Mouse (Mus musculus): Measurements from ENCODE around the gene Gtf2ird1. TPM values are rescaled to one million over a fixed set of nuclear protein-coding genes. Genes with fewer than 3 reads are reported as not detected.

Gene Gtf2ird1
- polyA plus RNA-seq, 1 experiment from 2014 or later: 51.8 TPM

DNA sequence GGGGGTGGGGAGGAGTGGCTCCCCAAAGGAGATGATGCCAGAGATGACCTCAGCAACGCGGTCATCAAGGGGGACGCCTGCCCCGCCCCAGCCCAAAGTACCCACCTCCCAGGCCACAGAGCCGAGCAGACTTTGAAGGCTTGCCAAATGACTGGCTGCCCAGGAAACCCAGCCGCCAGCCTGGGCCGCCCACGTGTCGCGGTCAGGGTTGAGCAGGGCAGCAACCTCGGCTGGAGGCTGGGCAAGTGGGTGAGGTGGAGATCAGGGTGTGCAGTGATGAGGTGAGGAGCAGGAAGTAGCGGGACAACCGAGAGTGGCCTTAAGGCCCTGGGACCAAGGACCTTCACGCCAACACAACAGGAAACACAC is 19.1 kb downstream of the Gtf2ird1 start:
- H3K4me2 ChIP-seq: no peak overlapping the region
- ATAC-seq (replicated peaks; ENCODE audit: low FRiP score): no peak
- H3K4me3 ChIP-seq (ENCODE audit: low read depth, low read length): no peak overlapping the region
- peaks cover 4% of the 10 kb centered on the region; the same call in 1 of the 2 replicates for H3K36me3 ChIP-seq (ENCODE audit: control insufficient read depth, insufficient read depth, low read length)
- no peaks in the 10 kb centered on the region for H3K9me3 ChIP-seq (ENCODE audit: control insufficient read depth, low read length)
- DNase-seq (ENCODE audit: low spot score): no peak
- no peak overlapping the region for H3K9ac ChIP-seq (ENCODE audit: low read depth, low read length)
- peaks cover 14% of the 10 kb centered on the region for H3K4me1 ChIP-seq (replicated peaks; ENCODE audit: control insufficient read depth, insufficient read depth, low read length)
- 76% methylated on average over 14 of the region's 14 CpGs for WGBS
- no peaks in the 10 kb centered on the region for H3K27me3 ChIP-seq (replicated peaks; ENCODE audit: control insufficient read depth, insufficient read depth, low read length)
- H3K27ac ChIP-seq (ENCODE audit: low read depth, low read length): no peak overlapping the region

DNA sequence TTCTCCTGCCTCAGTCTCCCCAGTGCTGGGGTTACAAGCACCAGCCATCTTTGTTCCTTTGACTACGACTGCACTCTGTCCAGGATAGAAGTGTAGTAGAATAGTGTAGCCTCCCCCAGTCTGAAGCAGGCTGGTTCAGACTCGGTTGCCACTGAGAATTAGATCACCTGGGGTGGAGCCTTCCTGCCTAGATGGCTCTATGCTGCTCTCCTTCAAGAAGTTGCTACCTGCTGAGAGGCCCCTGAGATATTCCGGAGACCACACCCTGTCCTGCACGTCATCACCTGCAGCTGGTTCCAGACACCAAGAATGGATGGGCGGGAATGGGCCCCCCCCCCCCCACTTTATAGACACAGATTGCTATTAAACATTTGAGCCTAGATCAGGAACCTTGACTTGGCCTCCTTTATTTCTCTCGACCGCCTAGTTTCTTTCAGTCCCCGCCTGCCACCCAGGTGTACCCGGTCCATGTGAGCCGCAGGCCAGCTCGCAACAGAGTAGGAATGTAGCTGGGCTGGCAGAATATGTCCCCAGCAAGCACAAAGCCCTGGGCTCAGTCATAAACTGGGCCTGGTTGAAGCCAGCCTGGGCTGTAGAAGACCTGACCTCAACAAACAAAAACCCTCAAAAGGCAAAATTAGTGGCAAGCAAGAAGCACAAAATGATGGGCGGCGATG is 19.6 kb downstream of the Gtf2ird1 start:
- WGBS: 92% methylated on average over 13 of the region's 13 CpGs
- Histone ChIP-seq H3K27me3 (replicated peaks; ENCODE audit: control insufficient read depth, insufficient read depth, low read length) (no peaks in the 10 kb centered on the region), H3K4me1 (replicated peaks; ENCODE audit: control insufficient read depth, insufficient read depth, low read length) (peaks cover 14% of the 10 kb centered on the region), H3K9me3 (ENCODE audit: control insufficient read depth, low read length) (no peaks in the 10 kb centered on the region), H3K27ac (ENCODE audit: low read depth, low read length) (no peak overlapping the region), H3K4me3 (ENCODE audit: low read depth, low read length) (no peak overlapping the region), H3K36me3 (ENCODE audit: control insufficient read depth, insufficient read depth, low read length) (peaks cover 4% of the 10 kb centered on the region; the same call in 1 of the 2 replicates), H3K4me2 (no peak overlapping the region), H3K9ac (ENCODE audit: low read depth, low read length) (no peak overlapping the region)
- no peak for ATAC-seq (replicated peaks; ENCODE audit: low FRiP score)
- no peak for DNase-seq (ENCODE audit: low spot score)

DNA sequence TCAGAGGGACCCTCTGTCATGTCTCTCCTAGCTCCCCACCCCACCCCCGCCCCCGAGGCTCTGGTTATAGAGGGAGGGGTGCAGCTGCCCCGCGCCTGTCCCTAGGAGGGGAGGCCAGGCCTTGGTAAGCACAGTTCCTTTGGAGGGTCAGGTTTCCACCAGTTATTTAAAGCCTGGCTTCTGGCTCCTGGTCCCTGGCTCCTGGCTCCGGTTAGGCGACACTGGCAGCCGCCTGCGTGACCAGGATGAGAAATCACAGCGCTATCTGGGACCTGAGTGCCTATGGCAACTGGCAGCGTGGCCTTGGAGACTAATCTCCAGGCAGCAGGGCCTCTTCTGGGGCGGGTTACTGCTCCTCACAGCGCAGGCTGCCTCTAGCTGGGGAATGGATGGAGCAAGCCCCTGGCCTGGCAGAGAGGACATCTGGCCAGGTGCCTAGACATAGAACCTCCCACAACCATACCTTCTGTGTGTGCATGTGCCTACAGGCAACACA is 20.6 kb downstream of the Gtf2ird1 start:
- H3K4me1 ChIP-seq (replicated peaks; ENCODE audit: control insufficient read depth, insufficient read depth, low read length): peaks cover 14% of the 10 kb centered on the region
- no peak for ATAC-seq (replicated peaks; ENCODE audit: low FRiP score)
- DNase-seq (ENCODE audit: low spot score): no peak
- no peak overlapping the region for H3K27ac ChIP-seq (ENCODE audit: low read depth, low read length)
- no peak overlapping the region for H3K9ac ChIP-seq (ENCODE audit: low read depth, low read length)
- peaks cover 4% of the 10 kb centered on the region; the same call in 1 of the 2 replicates for H3K36me3 ChIP-seq (ENCODE audit: control insufficient read depth, insufficient read depth, low read length)
- H3K9me3 ChIP-seq (ENCODE audit: control insufficient read depth, low read length): no peaks in the 10 kb centered on the region
- no peaks in the 10 kb centered on the region for H3K27me3 ChIP-seq (replicated peaks; ENCODE audit: control insufficient read depth, insufficient read depth, low read length)
- WGBS: 57% methylated on average over 12 of the region's 12 CpGs
- no peak overlapping the region for H3K4me3 ChIP-seq (ENCODE audit: low read depth, low read length)
- H3K4me2 ChIP-seq: no peak overlapping the region

DNA sequence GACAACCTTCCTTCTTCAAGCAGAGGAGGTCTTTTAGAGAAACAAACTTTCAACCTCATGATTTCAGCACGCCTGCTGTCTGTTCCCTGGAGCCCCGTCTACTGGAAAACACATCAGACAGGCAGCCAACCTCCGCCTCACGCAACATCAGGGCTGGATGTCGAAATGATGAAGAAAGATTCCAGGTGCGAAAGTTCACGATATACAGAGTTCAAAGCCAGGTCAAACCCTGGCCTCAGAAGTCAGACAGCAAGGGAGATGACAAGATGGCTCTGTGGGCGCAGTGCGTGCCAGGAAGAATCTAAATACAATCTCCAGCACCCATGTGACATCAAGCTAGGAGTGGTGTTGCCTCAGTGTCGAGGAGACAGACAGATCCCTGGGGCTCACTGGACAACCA is 23.4 kb downstream of the Gtf2ird1 start:
- WGBS: 67% methylated on average over 10 of the region's 10 CpGs
- Histone ChIP-seq H3K4me2 (no peak overlapping the region), H3K4me1 (replicated peaks; ENCODE audit: control insufficient read depth, insufficient read depth, low read length) (peaks cover 14% of the 10 kb centered on the region), H3K9me3 (ENCODE audit: control insufficient read depth, low read length) (no peaks in the 10 kb centered on the region), H3K9ac (ENCODE audit: low read depth, low read length) (no peak overlapping the region), H3K4me3 (ENCODE audit: low read depth, low read length) (no peak overlapping the region), H3K27ac (ENCODE audit: low read depth, low read length) (no peak overlapping the region), H3K36me3 (ENCODE audit: control insufficient read depth, insufficient read depth, low read length) (0 out of 2 replicates have a peak, but pooled peaks cover 2% of the 10 kb centered on the region), H3K27me3 (replicated peaks; ENCODE audit: control insufficient read depth, insufficient read depth, low read length) (no peaks in the 10 kb centered on the region)
- ATAC-seq (replicated peaks; ENCODE audit: low FRiP score) (no peak), DNase-seq (ENCODE audit: low spot score) (no peak)

DNA sequence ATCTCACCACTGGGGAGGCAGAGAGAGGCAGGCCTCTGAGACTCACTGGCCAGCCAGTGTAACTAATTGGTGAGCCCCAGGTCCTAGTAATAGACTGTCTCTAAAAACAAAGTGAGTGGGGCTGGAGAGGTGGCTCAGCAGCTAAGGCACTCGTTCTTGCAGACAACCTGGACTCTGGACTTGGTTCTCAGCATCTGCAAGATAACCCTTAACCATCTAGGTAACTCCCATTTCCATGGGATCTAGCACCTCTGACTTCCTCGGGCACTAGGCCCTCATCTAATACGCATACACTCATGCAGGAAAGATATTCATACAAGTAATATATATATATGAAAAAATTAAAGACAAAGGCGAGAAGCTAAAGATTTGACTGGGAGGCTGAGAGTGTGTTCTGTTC is 26.4 kb downstream of the Gtf2ird1 start:
- WGBS: 83% methylated on average over 4 of the region's 4 CpGs
- Histone ChIP-seq H3K4me3 (ENCODE audit: low read depth, low read length) (no peak overlapping the region), H3K27me3 (replicated peaks; ENCODE audit: control insufficient read depth, insufficient read depth, low read length) (no peaks in the 10 kb centered on the region), H3K4me1 (replicated peaks; ENCODE audit: control insufficient read depth, insufficient read depth, low read length) (peaks cover 16% of the 10 kb centered on the region), H3K9me3 (ENCODE audit: control insufficient read depth, low read length) (no peaks in the 10 kb centered on the region), H3K36me3 (ENCODE audit: control insufficient read depth, insufficient read depth, low read length) (0 out of 2 replicates have a peak, but pooled peaks cover 2% of the 10 kb centered on the region), H3K4me2 (no peak overlapping the region), H3K9ac (ENCODE audit: low read depth, low read length) (no peak overlapping the region), H3K27ac (ENCODE audit: low read depth, low read length) (no peak overlapping the region)
- ATAC-seq (replicated peaks; ENCODE audit: low FRiP score) (no peak), DNase-seq (ENCODE audit: low spot score) (no peak)

DNA sequence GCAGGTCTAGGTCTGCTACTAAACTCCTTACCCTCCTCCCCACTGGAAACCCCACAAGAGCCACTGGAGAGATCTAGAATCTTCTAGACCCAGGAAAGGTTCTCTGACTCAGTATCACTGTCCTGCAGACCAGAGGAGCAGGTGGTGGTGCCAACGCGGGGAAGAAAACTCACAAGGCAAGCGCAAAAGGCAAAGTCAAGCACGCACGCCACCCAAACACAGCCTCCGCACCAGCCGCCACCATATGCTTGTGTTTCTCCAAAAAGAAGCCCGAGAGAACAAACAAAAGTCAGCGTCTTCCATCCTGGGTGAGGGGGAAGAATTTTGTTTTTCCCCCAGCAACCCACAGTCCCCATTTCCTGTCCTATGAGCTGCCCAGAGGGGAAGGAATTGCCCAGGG is 28.9 kb downstream of the Gtf2ird1 start:
- no peak overlapping the region for H3K27ac ChIP-seq (ENCODE audit: low read depth, low read length)
- DNase-seq (ENCODE audit: low spot score): no peak
- no peak overlapping the region for H3K9ac ChIP-seq (ENCODE audit: low read depth, low read length)
- H3K4me1 ChIP-seq (replicated peaks; ENCODE audit: control insufficient read depth, insufficient read depth, low read length): peaks cover 7% of the 10 kb centered on the region; the same call in 1 of the 2 replicates
- WGBS: 87% methylated on average over 9 of the region's 9 CpGs
- no peaks in the 10 kb centered on the region for H3K27me3 ChIP-seq (replicated peaks; ENCODE audit: control insufficient read depth, insufficient read depth, low read length)
- H3K36me3 ChIP-seq (ENCODE audit: control insufficient read depth, insufficient read depth, low read length): peaks cover 3% of the 10 kb centered on the region; the same call in 1 of the 2 replicates
- ATAC-seq (replicated peaks; ENCODE audit: low FRiP score): no peak
- no peaks in the 10 kb centered on the region for H3K9me3 ChIP-seq (ENCODE audit: control insufficient read depth, low read length)
- H3K4me3 ChIP-seq (ENCODE audit: low read depth, low read length): no peak overlapping the region
- H3K4me2 ChIP-seq: no peak overlapping the region

DNA sequence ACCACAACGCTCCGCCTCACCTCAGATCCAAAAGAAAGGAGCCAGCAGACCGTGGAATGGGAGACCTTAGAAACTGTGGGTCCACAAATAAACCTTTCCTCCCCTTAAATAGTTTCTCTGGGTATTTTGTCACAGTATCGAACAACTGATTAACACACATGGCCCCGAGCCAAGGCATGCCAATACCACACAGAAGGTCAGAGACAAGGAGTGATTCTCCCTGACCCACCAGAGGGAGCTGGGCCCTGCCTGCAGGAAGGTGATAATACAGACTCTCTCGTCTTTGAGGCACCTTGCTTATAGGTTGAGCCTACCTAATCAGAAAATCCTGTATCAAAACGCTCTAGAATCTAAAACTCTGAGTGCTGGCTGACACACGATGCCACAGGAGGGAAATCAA is 30.9 kb downstream of the Gtf2ird1 start:
- WGBS: 75% methylated on average over 8 of the region's 8 CpGs
- no peaks in the 10 kb centered on the region for H3K9me3 ChIP-seq (ENCODE audit: control insufficient read depth, low read length)
- peaks cover 9% of the 10 kb centered on the region; the same call in 1 of the 2 replicates for H3K4me1 ChIP-seq (replicated peaks; ENCODE audit: control insufficient read depth, insufficient read depth, low read length)
- H3K27me3 ChIP-seq (replicated peaks; ENCODE audit: control insufficient read depth, insufficient read depth, low read length): no peaks in the 10 kb centered on the region
- H3K9ac ChIP-seq (ENCODE audit: low read depth, low read length): no peak overlapping the region
- no peak overlapping the region for H3K4me3 ChIP-seq (ENCODE audit: low read depth, low read length)
- no peak overlapping the region for H3K27ac ChIP-seq (ENCODE audit: low read depth, low read length)
- no peak for ATAC-seq (replicated peaks; ENCODE audit: low FRiP score)
- peaks cover 3% of the 10 kb centered on the region; the same call in 1 of the 2 replicates for H3K36me3 ChIP-seq (ENCODE audit: control insufficient read depth, insufficient read depth, low read length)
- DNase-seq (ENCODE audit: low spot score): no peak
- H3K4me2 ChIP-seq: no peak overlapping the region

DNA sequence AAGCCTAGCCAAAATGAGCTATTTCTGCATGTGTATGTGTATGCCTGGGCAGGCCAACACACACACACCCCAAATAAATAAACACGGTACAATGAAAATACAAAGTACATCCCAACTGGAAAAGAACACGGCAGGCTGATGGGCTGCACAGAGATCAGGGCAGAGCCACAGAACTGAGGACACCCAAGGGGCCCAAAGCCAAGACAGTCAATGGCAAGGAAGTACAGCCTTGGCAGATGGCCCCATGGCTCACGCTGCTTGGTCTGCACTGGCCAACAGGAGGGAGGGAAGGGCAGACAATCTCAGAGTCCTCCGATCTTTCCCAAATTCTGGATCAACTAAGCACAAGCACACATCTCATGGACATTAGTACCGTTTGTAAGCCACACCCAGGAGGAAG is 32.6 kb downstream of the Gtf2ird1 start:
- no peaks in the 10 kb centered on the region for H3K27me3 ChIP-seq (replicated peaks; ENCODE audit: control insufficient read depth, insufficient read depth, low read length)
- no peak for ATAC-seq (replicated peaks; ENCODE audit: low FRiP score)
- peaks cover 9% of the 10 kb centered on the region; the same call in 1 of the 2 replicates for H3K4me1 ChIP-seq (replicated peaks; ENCODE audit: control insufficient read depth, insufficient read depth, low read length)
- no peak for DNase-seq (ENCODE audit: low spot score)
- 83% methylated on average over 5 of the region's 5 CpGs for WGBS
- no peak overlapping the region for H3K4me2 ChIP-seq
- H3K4me3 ChIP-seq (ENCODE audit: low read depth, low read length): no peak overlapping the region
- no peak overlapping the region for H3K27ac ChIP-seq (ENCODE audit: low read depth, low read length)
- H3K9me3 ChIP-seq (ENCODE audit: control insufficient read depth, low read length): no peaks in the 10 kb centered on the region
- H3K9ac ChIP-seq (ENCODE audit: low read depth, low read length): no peak overlapping the region
- H3K36me3 ChIP-seq (ENCODE audit: control insufficient read depth, insufficient read depth, low read length): peaks cover 3% of the 10 kb centered on the region; the same call in 1 of the 2 replicates

DNA sequence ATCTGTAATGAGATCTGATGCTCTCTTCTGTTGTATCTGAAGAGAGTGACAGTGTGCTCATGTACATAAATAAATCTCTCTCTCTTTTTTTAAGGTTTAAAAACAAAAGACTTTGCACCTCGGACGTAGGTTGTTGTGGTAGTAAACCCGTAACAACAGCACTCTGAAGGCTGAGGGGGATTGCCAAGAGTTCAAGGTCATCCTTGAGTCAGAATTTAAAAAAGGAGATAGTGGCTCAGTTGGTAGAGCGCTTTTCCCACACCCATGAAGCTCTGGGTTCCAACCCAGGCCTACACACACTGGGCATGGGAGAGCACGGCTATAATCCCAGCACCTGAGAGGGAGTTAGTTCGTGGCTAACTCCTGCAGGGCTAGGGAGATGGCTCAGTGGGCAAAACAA is 33.1 kb downstream of the Gtf2ird1 start:
- DNase-seq (ENCODE audit: low spot score) (no peak), ATAC-seq (replicated peaks; ENCODE audit: low FRiP score) (no peak)
- 90% methylated on average over 6 of the region's 6 CpGs for WGBS
- Histone ChIP-seq H3K9ac (ENCODE audit: low read depth, low read length) (no peak overlapping the region), H3K9me3 (ENCODE audit: control insufficient read depth, low read length) (no peaks in the 10 kb centered on the region), H3K36me3 (ENCODE audit: control insufficient read depth, insufficient read depth, low read length) (peaks cover 3% of the 10 kb centered on the region; the same call in 1 of the 2 replicates), H3K4me1 (replicated peaks; ENCODE audit: control insufficient read depth, insufficient read depth, low read length) (peaks cover 9% of the 10 kb centered on the region; the same call in 1 of the 2 replicates), H3K27ac (ENCODE audit: low read depth, low read length) (no peak overlapping the region), H3K4me3 (ENCODE audit: low read depth, low read length) (no peak overlapping the region), H3K4me2 (no peak overlapping the region), H3K27me3 (replicated peaks; ENCODE audit: control insufficient read depth, insufficient read depth, low read length) (no peaks in the 10 kb centered on the region)
